Mouse (Mus musculus): ENCODE measurements around the gene Ppp6r3. TPM values are rescaled to one million over a fixed set of nuclear protein-coding genes. Genes with fewer than 3 reads are reported as not detected.

The Ppp6r3 gene
- 75.9 TPM for polyA plus RNA-seq (2017; shearing (Covaris generic))

GRCm38 (mm10) chr19:3575632-3576384 lies at the start of gene Ppp6r3:
Ppp6r3 (minus strand) TSS chr19:3575749.

GRCm38 (mm10) chr19:3414268-3414733 lies 161.2 kb downstream of the Ppp6r3 start, which contains the start of gene Gal:
Gal (minus strand) TSS chr19:3414544.

Other genes with a start within 250 kb of the Ppp6r3 start
- not detected for gene Tesmin, start 186.9 kb downstream of the Ppp6r3 start, polyA plus RNA-seq (2017; shearing (Covaris generic))
- 0.23 TPM for gene Gal, start 161.2 kb downstream of the Ppp6r3 start, polyA plus RNA-seq (2017; shearing (Covaris generic))
- 0.38 TPM for gene Lrp5, start 110.8 kb upstream of the Ppp6r3 start, polyA plus RNA-seq (2017; shearing (Covaris generic))
- gene 1810055G02Rik, start 132.5 kb upstream of the Ppp6r3 start, polyA plus RNA-seq (2017; shearing (Covaris generic)), result 6.6 TPM
- 88.9 TPM for gene Kmt5b, start 191.7 kb upstream of the Ppp6r3 start, polyA plus RNA-seq (2017; shearing (Covaris generic))